Mouse (Mus musculus) liver, adult 2 months (tissue): Measurements from ENCODE around the gene Ccdc154.

Experiments
- CTCF ChIP-seq: fragments of 200-500 bp; IDR thresholded peaks from 2 replicates; pipeline ENCODE4 v1.5.1; 2011; ENCODE audit warnings: low read depth, low read length, control low read depth
- POLR2A ChIP-seq: fragments of 200-500 bp; IDR thresholded peaks from 2 replicates; pipeline ENCODE4 v1.6.1; 2011; ENCODE audit warnings: low read length, control low read depth; ENCODE audit not compliant: insufficient read depth; ENCODE audit errors: extremely low read depth

DNA sequence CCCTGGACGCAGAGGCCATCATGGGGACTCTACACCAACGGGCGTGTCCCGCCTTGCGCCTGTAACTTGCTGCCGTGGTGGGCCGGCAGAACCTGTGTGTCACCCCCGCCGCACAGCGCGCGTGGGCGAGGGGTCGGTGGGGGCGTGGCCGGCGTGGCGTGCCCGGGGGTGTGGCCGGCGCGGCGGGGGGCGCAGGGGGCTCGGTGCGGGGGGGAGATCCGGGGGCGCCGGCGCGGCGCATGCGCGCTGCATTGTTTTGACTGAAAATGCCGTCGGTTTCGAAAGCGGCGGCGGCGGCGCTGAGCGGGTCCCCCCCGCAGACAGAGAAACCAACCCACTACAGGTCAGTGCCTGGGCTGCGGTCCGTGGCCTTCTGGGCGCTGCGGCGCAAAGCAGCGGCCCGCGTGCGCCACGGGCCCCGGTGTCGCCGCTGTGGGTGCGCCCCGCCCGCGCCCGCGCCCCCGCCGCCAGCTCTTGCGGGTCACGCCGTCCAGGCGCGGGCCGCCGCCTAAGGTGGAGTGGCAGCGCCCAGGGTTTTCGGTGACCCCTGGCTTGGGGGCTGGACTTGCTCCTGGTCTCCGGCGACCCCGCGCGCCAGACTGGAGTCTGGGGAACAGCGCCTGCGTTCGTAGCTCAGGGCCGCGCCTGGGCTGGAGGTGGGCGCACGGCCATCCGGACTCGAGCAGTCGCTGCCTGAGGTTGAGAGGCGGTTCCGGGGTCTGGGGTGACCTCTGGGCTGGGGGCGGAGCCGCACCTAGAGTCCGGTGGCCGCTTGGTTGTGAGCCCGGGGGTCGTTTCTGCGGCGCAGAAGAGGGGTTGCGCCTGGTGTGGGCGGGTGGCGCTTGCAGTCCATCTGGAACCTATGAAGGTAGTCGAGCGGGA is 26.1 kb downstream of the Ccdc154 start, which contains the start of gene Unkl:
- TF ChIP-seq CTCF (no peak), POLR2A (no peak)
